Mouse (Mus musculus) gastrocnemius, postnatal 36 days (tissue): Measurements from ENCODE around the gene Def8. TPM values are rescaled to one million over a fixed set of nuclear protein-coding genes. Genes with fewer than 3 reads are reported as not detected.
"Not testable (repeated sequence)": the region's sequence is repeated elsewhere in the genome, so short reads cannot be mapped to it uniquely, and the experiment has no call there.

Experiments
- DNase-seq, 2 experiments: peaks; one replicate each; pipeline ENCODE4 v3.0.0; 2022
- intact Hi-C: fragments of 180-260 bp; cut with DNase I; formaldehyde crosslinking; loops from one replicate; pipeline ENCODE4 v1.15.1; 2025
- total RNA-seq, 2 experiments: library from RNA; stranded (reverse); gene quantifications; 2 replicates each; pipeline ENCODE4 v1.2.3; 2021

Def8 gene
- total RNA-seq, 2 experiments from 2014 or later = 35.7 to 40.3 TPM

DNA sequence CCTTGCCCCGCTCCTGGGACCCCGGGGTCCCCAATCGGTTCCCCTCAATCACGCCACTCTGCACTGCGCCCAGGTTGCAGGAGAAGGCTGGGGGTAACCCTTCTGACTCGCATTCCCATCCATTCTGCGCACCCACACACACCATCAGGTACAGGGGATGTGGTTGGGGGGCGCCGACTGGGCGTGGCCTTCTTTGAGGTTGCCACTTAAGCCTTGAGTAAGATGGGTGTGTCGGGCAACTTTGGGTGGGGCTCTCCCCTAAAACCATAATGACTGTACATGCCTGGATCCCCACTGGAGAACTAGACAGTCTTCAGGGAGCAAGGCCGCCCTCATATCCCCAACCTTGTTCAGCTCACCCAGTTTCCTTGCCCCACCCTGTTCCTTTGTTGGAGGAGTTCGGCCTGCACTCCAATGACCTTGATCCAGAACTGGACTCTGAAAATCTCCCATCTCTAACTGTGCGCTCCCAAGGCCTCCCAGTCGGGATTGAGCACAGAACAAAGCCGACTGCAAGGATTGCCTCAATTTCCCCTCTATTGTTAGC, 11.5 kb upstream of the Def8 start:
- no peak for DNase-seq
- intact Hi-C loops = no loop called here

DNA sequence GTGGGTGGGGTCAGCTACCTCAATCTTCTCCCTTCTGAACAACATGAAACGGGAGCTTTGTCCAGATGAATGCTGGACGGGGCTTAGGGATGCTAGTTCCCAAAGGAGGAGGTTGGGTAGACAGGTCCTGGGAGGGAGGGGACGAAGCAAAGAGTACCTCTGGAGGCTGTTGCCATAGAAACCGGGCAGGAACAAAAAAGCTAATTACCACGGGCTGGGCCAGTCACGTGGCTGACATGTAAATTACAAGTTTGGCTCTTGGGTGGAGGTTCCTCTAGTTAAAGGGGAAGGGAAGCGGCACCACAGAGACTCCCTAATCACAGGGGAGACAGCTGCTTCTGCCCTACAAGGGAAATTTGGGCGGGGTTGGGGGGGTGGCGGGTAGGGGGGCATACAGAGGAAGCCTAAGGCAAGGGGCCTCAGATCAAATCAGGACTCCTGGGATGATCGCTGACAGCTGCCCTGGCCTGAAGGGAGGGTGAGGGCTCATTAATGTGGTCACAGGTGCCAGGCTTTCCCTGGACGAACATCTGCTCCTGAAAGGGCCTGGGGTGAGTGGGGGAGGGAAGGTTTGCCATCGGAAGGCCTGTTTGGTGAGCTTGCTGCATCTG, 10.7 kb upstream of the Def8 start:
- intact Hi-C loops = no loop called here
- no peak for DNase-seq

- no peak for DNase-seq
- intact Hi-C loops = loop anchor here (1.0 kb wide), 1 partner anchor 120 kb away; no protein-coding TSS in a partner anchor
These were observed 9.1 kb upstream of the Def8 start for GRCm38 (mm10) chr8:123414255-123414654.

DNA sequence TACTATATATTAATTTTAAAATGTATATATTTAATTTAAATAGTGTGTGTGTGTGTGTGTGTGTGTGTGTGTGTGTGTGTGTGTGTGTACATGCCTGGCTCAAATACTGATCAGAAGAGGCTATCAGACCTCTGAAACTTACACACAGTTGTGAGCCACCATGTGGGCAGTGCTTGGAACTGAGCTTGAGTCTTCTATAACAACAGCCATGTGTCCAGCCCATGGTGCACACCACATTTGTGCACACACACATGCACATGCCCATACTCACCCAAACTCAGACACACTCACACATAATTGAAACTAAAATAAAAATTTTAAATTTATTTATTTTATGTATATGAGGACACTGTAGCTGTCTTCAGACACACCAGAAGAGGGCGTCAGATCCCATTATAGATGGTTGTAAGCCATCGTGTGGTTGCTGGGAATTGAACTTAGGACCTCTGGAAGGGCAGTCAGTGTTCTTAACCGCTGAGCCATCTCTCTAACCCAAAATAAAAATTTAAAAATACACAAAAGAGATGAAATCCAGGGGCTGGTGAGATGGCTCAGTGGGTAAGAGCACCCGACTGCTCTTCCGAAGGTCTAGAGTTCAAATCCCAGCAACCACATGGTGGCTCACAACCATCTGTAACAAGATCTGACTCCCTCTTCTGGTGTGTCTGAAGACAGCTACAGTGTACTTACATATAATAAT, 8.2 kb upstream of the Def8 start:
- intact Hi-C loops = loop anchor here (1.0 kb wide), 1 partner anchor 121 kb away; no protein-coding TSS in a partner anchor
- DNase-seq = not testable (repeated sequence)

DNA sequence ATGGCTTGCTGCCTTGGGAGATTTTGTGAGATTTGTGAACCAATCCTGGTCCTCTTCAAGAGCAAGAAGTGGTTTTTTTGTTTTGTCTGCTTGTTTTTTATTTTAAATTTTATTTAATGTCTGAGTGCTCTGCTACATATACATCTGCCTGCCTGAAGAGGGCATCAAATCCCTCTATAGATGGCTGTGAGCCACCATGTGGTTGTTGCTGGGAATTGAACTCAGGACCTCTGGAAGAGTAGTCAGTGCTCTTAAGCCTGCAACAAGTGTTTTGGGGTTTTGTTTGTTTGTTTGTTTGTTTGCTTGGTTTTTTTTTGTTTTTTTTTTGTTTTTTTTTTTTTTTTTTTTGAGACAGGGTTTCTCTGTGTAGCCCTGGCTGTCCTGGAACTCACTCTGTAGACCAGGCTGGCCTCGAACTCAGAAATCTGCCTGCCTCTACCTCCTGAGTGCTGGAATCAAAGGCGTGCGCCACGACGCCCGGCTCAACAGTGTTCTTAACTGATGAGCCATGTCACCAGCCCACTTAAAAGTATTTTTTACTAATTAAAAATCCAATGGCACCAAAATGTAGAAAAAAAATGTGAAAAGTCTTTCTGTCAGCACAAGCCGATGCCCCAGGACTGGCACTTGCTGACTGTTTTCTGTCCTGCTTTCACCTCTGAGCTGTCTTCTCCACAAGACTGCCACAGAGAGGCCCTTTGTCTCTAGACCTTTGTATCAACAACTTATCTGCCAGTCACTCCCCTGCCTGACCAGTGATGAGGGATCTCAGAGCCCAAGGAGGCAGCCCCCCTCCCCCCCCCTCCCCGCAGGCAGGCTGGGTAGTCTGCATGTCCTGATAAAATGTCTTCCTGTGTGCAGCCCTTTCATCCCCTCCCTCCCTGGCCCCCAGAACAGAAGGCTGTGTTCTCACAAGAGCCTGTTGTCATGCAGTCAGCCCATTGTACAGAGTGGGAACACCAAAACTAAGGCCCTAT, 7.1 kb upstream of the Def8 start:
- no peak for DNase-seq
- intact Hi-C loops = no loop called here

DNA sequence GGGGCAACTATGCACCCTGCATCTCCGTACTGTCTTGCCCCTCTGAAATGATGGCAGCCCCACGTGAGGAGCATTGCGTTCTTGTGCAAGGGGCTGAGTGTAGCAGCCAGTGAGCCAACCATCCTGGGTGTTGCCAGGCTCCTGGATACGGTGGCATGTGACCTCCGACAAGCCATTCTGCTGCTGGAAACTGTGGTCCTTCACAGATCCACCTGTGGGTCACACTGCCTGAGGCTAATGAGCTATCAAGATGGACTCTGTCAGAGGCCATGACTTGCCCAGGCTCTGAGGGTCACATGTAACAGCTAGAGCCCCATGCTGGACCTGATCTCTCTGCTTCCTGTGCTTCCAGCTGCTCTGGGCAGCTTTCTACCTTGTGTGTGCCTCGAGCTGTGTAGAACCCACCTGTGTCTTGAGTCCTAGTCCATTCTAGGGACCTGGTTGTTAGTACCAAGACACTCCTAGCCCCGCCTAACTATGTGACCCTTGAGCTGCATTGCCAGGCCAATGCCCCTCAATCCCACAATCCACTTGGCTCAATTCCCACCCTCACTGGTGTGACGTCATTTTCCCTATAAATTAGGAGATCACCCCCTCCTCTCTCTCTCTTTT, 6.3 kb upstream of the Def8 start:
- intact Hi-C loops = no loop called here
- no peak for DNase-seq

DNA sequence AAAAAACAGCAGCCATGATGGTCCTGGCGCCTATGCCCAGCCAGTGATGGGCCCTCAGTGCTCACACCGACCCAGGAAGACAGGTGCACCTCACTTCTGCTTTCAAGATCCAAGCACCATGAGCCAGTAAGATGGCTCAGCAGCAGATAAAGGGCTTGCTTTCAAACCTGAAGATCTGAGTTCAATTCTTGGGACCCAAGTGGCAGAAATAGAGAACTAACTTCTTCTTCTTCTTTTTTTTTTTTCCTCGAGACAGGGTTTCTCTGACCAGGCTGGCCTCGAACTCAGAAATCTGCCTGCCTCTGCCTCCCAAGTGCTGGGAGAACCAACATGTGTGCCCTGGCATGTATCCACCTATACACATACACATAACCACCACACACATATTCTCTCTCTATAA, 3.6 kb upstream of the Def8 start:
- intact Hi-C loops = no loop called here
- DNase-seq = no peak

GRCm38 (mm10) chr8:123420525-123421281, 2.6 kb upstream of the Def8 start:
- DNase-seq = no peak
- intact Hi-C loops = no loop called here

GRCm38 (mm10) chr8:123421325-123421724, 2.0 kb upstream of the Def8 start:
- intact Hi-C loops = no loop called here
- no peak for DNase-seq

GRCm38 (mm10) chr8:123422056-123422780, 1.1 kb upstream of the Def8 start:
- DNase-seq = peak in 1 of 2 experiments; percentile 34
- intact Hi-C loops = no loop called here

- intact Hi-C loops = no loop called here
- DNase-seq = no peak
These were observed 557 bp upstream of the Def8 start for GRCm38 (mm10) chr8:123422781-123423159.

GRCm38 (mm10) chr8:123426511-123427509, 3.5 kb downstream of the Def8 start:
- intact Hi-C loops = no loop called here
- no peak for DNase-seq

DNA sequence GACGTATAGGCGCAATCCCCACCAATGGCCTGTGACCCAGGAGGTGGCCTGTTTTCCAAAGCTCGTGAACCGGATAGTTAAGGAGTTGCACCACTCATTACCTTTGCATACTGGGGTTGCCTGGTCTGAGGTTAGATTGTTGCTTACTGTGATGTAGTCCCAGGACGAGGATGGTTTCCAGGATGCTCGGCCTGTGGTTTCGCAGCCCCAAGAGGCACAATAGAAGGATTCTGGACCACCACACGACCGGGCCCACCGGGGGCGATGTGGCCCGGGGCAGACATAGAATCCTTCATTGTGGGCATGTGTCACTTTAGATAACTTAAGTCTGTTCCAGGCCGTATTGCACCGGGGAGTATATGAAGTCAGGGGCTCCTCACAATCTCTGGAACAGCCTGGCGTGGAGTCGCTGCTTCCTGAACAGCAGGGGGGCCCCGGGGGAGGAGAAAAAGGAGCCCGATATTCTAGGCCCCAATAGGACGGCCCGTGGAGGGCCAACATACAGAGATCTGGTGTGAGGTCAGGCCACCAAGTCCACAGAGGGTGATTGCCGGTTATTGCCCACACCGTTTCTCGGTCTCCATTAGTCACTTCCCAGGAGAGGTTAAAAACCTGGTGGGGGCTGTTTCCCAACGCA, 4.4 kb downstream of the Def8 start:
- intact Hi-C loops = no loop called here
- DNase-seq = no peak

DNA sequence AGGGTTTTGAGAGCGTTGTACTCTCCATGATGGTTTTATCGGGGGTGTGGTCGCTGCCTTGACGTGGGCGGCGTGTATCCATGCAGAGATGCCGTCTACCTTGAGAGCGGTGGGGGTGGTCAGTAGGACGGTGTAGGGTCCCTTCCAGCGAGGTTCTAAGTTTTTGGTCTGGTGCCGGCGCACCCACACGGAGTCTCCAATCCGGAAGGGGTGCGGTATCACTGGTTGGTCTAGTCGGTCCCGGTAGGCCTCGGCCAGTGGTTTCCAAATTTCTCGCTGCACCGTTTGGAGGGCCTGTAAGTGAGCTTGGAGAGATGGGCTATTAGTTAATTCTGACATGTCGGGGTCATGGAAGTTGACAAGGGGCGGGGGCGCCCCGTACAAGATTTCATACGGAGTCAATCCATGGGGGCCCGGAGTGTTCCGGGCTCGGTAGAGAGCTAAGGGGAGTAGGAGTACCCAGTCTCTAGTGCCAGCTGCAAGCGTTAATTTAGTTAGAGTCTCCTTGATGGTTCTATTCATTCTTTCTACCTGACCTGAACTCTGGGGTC, 5.1 kb downstream of the Def8 start:
- intact Hi-C loops = no loop called here
- DNase-seq = no peak

DNA sequence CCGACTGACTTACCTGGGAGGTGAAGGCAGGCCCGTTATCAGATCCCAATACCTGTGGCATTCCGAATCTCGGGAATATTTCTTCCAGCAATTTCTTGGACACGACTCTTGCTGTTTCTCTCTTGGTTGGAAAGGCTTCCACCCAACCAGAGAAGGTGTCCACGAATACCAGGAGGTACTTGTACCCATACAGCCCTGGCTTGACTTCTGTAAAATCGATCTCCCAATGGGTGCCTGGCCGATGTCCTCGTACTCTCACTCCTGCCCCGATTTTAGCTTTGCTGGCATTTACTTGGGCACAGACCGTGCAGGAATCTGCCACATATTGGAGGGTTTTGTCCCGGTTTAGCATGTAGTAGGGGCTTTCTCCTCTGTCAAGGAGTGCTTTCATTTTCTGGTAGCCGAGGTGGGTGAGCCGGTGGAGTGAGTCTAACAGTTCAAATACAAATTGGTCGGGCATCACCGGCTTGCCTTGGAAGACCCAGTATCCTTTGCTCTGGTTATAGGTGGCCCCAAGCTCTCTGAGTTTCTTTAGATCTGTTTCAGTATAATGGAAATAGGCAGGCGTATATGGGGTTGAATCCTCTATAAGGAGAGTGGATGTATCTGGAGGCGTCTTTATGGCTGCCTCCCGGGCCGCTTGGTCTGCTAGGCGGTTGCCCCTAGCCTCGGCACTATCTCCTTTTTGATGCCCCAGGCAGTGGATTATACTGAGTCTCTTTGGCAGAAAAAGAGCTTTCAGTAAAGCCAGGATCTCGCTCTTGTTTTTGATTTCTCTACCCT, 5.8 kb downstream of the Def8 start:
- intact Hi-C loops = no loop called here
- DNase-seq = no peak

DNA sequence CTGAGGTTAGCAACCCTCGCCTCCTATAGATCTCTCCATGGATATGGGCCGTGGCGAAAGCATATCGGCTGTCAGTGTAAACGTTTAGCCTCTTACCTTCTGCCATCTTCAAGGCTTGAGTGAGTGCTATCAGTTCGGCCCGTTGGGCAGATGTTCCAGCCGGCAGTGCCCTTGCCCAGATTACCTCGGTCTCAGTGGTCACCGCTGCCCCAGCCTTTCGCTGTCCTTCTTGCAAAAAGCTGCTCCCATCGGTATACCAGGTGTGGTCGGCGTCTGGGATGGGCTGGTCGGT, 6.3 kb downstream of the Def8 start:
- intact Hi-C loops, DNase-seq: not testable (repeated sequence)
